Mouse (Mus musculus) spleen, adult 2 months (tissue): Measurements from ENCODE around the gene Tctn3.

ENCODE experiments used
- CTCF ChIP-seq: fragments of 200-500 bp; IDR thresholded peaks from 2 replicates; pipeline ENCODE4 v1.5.1; 2011; ENCODE audit warnings: mild to moderate bottlenecking, inconsistent platforms; ENCODE audit not compliant: insufficient read depth, insufficient read length, insufficient replicate concordance; ENCODE audit errors: extremely low read depth
- POLR2A ChIP-seq: fragments of 200-500 bp; IDR thresholded peaks from 2 replicates; pipeline ENCODE4 v1.6.1; 2011; ENCODE audit warnings: low read depth, low read length, inconsistent platforms

- no peak for TF ChIP-seq POLR2A
- no peak for TF ChIP-seq CTCF
These were observed 13.9 kb upstream of the Tctn3 start for GRCm38 (mm10) chr19:40625935-40626334.
